Mouse (Mus musculus): ENCODE measurements around the gene Gli1.

DNA sequence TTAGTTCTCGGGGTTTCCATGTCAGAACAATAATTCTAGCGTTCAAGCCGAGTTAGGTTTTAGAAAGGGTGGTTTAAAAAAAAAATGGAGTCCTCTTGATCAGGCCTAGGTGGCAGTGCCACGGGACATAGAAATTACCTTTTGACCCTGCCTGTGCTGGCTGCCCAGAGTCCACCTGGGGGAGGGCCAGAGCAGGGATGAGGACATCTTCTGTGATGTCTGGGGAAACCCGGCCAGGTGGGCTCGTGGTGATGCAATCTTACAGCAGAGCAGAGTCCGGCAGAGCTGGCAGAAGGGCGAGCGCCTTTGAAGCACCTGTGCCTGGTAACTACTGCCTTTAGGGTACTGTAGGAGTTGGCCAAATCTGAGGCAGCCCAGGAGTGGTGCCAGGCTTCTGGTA lies 10.4 kb upstream of the Gli1 start:
- TF ChIP-seq CTCF (IDR thresholded peaks at IDR 0.05; ENCODE audit: low read depth) (no peak), EP300 (IDR thresholded peaks at IDR 0.05; ENCODE audit: low read depth) (no peak)

Measured in heart, postnatal 0 days (tissue).